Mouse (Mus musculus) liver, embryonic 14.5 days (tissue): ENCODE measurements around the gene Srarp.

Experiments used
- CTCF ChIP-seq: IDR thresholded peaks from 2 replicates; pipeline ENCODE4 v1.5.1; 2016; ENCODE audit warnings: antibody characterized with exemption, low read depth, control low read depth
- EP300 ChIP-seq: IDR thresholded peaks from 2 replicates; pipeline ENCODE4 v1.6.1; 2016; ENCODE audit warnings: antibody characterized with exemption, low read depth

- TF ChIP-seq EP300: no peak
- no peak for TF ChIP-seq CTCF
Observed at GRCm38 (mm10) chr4:141456193-141456938, 20.5 kb upstream of the Srarp start.
